In the genomic region with DNA sequence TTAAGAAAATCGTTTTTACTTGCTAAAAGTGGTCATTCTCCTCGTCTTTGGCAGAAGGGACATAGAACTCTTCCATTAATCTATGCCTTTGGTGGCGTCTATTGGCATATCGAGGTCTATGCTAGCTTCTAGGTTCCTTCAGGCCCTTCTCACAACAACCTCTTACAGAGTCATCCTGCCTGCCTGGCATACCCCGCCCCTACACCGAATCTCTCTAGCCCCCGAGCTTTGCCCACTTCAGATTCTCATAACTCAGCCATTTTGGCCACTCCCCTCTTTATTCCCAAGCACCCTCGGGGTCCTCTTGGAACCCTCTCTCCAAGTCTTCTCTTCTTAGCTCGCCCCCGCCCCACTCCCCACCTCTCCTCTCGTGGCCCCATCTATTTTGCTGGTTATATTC, we compare ENCODE assay signal across 8 mouse cellular contexts. TPM values are rescaled to one million over a fixed set of nuclear protein-coding genes. Genes with fewer than 3 reads are reported as not detected.
A peak's percentile ranks its signal among the peaks of the same experiment; 100 is the strongest.
DNase-seq lines count a peak whose midpoint lies in the region; ATAC-seq and TF ChIP-seq lines count a peak whose summit lies in the region.

No protein-coding gene starts in this region.

- H3K79me2 ChIP-seq in C2C12 (ENCODE audit: control insufficient read depth, insufficient read depth) (peaks cover 7% of the 10 kb centered on the region), macrophage (ENCODE audit: inconsistent target) (no peaks in the 10 kb centered on the region; the same call in 1 of the 2 replicates)

- no peaks in the 10 kb centered on the region for H3K9me3 ChIP-seq in heart, embryonic 15.5 days (replicated peaks)
- H3K9me3 ChIP-seq in hindbrain, embryonic 11.5 days (ENCODE audit: control insufficient read depth, low read length), result no peaks in the 10 kb centered on the region

- peaks cover 11% of the 10 kb centered on the region for H3K4me1 ChIP-seq in heart, embryonic 15.5 days (replicated peaks)
- H3K4me1 ChIP-seq in brown adipose tissue, adult 24 weeks (ENCODE audit: control insufficient read depth, insufficient read depth, insufficient read length, low read length), result no peaks in the 10 kb centered on the region
- H3K4me1 ChIP-seq in hindbrain, embryonic 11.5 days (replicated peaks; ENCODE audit: control insufficient read depth, insufficient read depth, low read length), result no peaks in the 10 kb centered on the region

- intact Hi-C loops in heart, postnatal 14 days (cut with DNase I), result loop anchor here (5.0 kb wide), 1 partner anchor 62 kb away; a partner anchor contains a TSS

- peak overlapping the region; percentile 83 for H3K9ac ChIP-seq in heart, embryonic 15.5 days
- H3K9ac ChIP-seq in hindbrain, embryonic 11.5 days (ENCODE audit: low read depth, low read length), result peak overlapping the region; percentile 62

- DNase-seq in heart, postnatal 14 days, result no peak
- DNase-seq in hindbrain, embryonic 11.5 days (ENCODE audit: low spot score), result peak; percentile 32
- no peak for DNase-seq in ovary, postnatal 14 days (ENCODE audit: low spot score)
- DNase-seq in frontal cortex, postnatal 14 days (ENCODE audit: low spot score in 2 of 2), result no peak

- ATAC-seq in heart, embryonic 15.5 days (replicated peaks; ENCODE audit: insufficient number of reproducible peaks, insufficient read depth, low FRiP score, low read depth), result no peak
- ATAC-seq in hindbrain, embryonic 11.5 days (ENCODE audit: low FRiP score), result peak; percentile 67

- H3K36me3 ChIP-seq in heart, embryonic 15.5 days, result peaks cover 13% of the 10 kb centered on the region
- H3K36me3 ChIP-seq in C2C12 (ENCODE audit: control insufficient read depth, insufficient read depth) (peaks cover 9% of the 10 kb centered on the region), macrophage (ENCODE audit: inconsistent target) (no peaks in the 10 kb centered on the region)
- peaks cover 2% of the 10 kb centered on the region; the same call in 1 of the 2 replicates for H3K36me3 ChIP-seq in hindbrain, embryonic 11.5 days (ENCODE audit: control insufficient read depth, insufficient read depth, low read length)

- 7% methylated on average over 11 of the region's 11 CpGs for WGBS in heart, embryonic 15.5 days
- WGBS in hindbrain, embryonic 11.5 days, result 7% methylated on average over 11 of the region's 11 CpGs
- WGBS in macrophage (ENCODE audit: missing documents), result 7% methylated on average over 11 of the region's 11 CpGs

- H3ac ChIP-seq in C2C12 (ENCODE audit: control insufficient read depth, insufficient read length, low read depth), result no peak overlapping the region

- TF ChIP-seq CTCF in C2C12 (IDR thresholded peaks at IDR 0.05; ENCODE audit: control insufficient read depth, insufficient read depth, insufficient read length), result no peak

- peak overlapping the region; percentile 79 for H3K4me3 ChIP-seq in heart, embryonic 15.5 days
- H3K4me3 ChIP-seq in C2C12 (ENCODE audit: insufficient read depth, poor library complexity, severe bottlenecking) (peak overlapping the region; percentile 53), macrophage (ENCODE audit: inconsistent target) (peak overlapping the region; percentile 90)
- H3K4me3 ChIP-seq in brown adipose tissue, adult 24 weeks (ENCODE audit: insufficient read depth, low read depth, low read length), result peak overlapping the region; percentile 79
- peak overlapping the region; percentile 56 for H3K4me3 ChIP-seq in hindbrain, embryonic 11.5 days (ENCODE audit: low read depth, low read length)

- H3K4me2 ChIP-seq in heart, embryonic 15.5 days, result peak overlapping the region; percentile 91
- H3K4me2 ChIP-seq in hindbrain, embryonic 11.5 days (replicated peaks; ENCODE audit: low read depth, low read length), result peak overlapping the region; percentile 81

- H3K27me3 ChIP-seq in heart, embryonic 15.5 days, result 0 out of 2 replicates have a peak, but pooled peaks cover 5% of the 10 kb centered on the region
- H3K27me3 ChIP-seq in C2C12 (ENCODE audit: control insufficient read depth, insufficient read depth, insufficient read length), result no peaks in the 10 kb centered on the region
- H3K27me3 ChIP-seq in hindbrain, embryonic 11.5 days (ENCODE audit: control insufficient read depth, insufficient read depth, low read length), result no peaks in the 10 kb centered on the region

- H3K79me3 ChIP-seq in C2C12 (ENCODE audit: low read depth), result no peaks in the 10 kb centered on the region

- H3K27ac ChIP-seq in heart, embryonic 15.5 days, result peak overlapping the region; percentile 48; the same call in 1 of the 2 replicates
- 0 out of 2 replicates have a peak overlapping the region, but pooled peaks have one; percentile 25 for H3K27ac ChIP-seq in brown adipose tissue, adult 24 weeks (replicated peaks; ENCODE audit: low read depth, low read length)
- H3K27ac ChIP-seq in hindbrain, embryonic 11.5 days (ENCODE audit: low read depth, low read length), result no peak overlapping the region
- no peak overlapping the region for H3K27ac ChIP-seq in macrophage

TF ChIP-seq in C2C12, 6 proteins besides CTCF, POLR2A, EP300 and RAD21:
- TF ChIP-seq MYOD1 (IDR thresholded peaks at IDR 0.05; ENCODE audit: control insufficient read depth, insufficient read length, low read depth), result no peak
- TF ChIP-seq FOSL1 (IDR thresholded peaks at IDR 0.05; ENCODE audit: insufficient read depth, low read length, poor library complexity, severe bottlenecking), result no peak
- no peak for TF ChIP-seq MYOG (IDR thresholded peaks at IDR 0.05; ENCODE audit: control insufficient read depth, extremely low read depth, insufficient read length)
- TF ChIP-seq USF1 (IDR thresholded peaks at IDR 0.05; ENCODE audit: low read depth), result no peak
- no peak for TF ChIP-seq MAX (IDR thresholded peaks at IDR 0.05)
- no peak for TF ChIP-seq CEBPB (IDR thresholded peaks at IDR 0.05; ENCODE audit: low read depth)

RNA-seq across cellular contexts. Expression of a gene that starts 0.5 kb away (rescaled TPM):
- 23.4 and 33.8 TPM in 2 replicates for polyA plus RNA-seq in heart, embryonic 15.5 days (2015; fragmentation: Nextera tagmentation; extraction: Ambion mirVana)
- 1 to 10 TPM; 4.7 to 4.8 TPM for total RNA-seq in heart, postnatal 14 days (2021)
- polyA plus RNA-seq in C2C12 (2012; fragmentation: generic; extraction: Trizol) (25.9 TPM), macrophage (2018) (4.8 to 11.7 TPM (median 6.3 TPM) in 3 replicates)
- 2.3 and 2.9 TPM in 2 replicates for polyA plus RNA-seq in brown adipose tissue, adult 24 weeks (2012; ENCODE audit: insufficient read depth, insufficient read length, missing spikeins)
- 40.3 and 41.8 TPM in 2 replicates for polyA plus RNA-seq in hindbrain, embryonic 11.5 days (2014; fragmentation: Nextera tagmentation; extraction: Ambion mirVana)
- total RNA-seq in macrophage (2018; cell fraction: chromatin; rRNA removed), result 10 to 100 TPM; 25.7 to 77.0 (median 44.9) TPM
- 1 to 10 TPM; 2.7 to 8.0 (median 4.8) TPM for total RNA-seq in macrophage (2018; cell fraction: cytosol; rRNA removed)
- 10 to 100 TPM in 24 of 26 experiments, 1 to 10 TPM in 2; 6.1 to 54.3 (median 19.1) TPM for total RNA-seq in macrophage (2018; cell fraction: nucleus; rRNA removed)

RNA-seq across cellular contexts. Expression of a gene that starts 6.1 kb away (rescaled TPM):
- polyA plus RNA-seq in heart, embryonic 15.5 days (2015; fragmentation: Nextera tagmentation; extraction: Ambion mirVana), result not detected in 2 replicates
- total RNA-seq in heart, postnatal 14 days (2021), result under 1 TPM in 1 of 2 experiments, not detected in 1; 0.43 TPM
- polyA plus RNA-seq in C2C12 (2012; fragmentation: generic; extraction: Trizol) (not detected), macrophage (2018) (not detected in 3 replicates)
- polyA plus RNA-seq in brown adipose tissue, adult 24 weeks (2012; ENCODE audit: insufficient read depth, insufficient read length, missing spikeins), result not detected in 2 replicates
- polyA plus RNA-seq in hindbrain, embryonic 11.5 days (2014; fragmentation: Nextera tagmentation; extraction: Ambion mirVana), result not detected in 2 replicates
- not detected for total RNA-seq in macrophage (2018; cell fraction: chromatin; rRNA removed)
- not detected for total RNA-seq in macrophage (2018; cell fraction: cytosol; rRNA removed)
- not detected for total RNA-seq in macrophage (2018; cell fraction: nucleus; rRNA removed)

RNA-seq across cellular contexts. Expression of a gene that starts 15.2 kb away (rescaled TPM):
- 73.7 and 92.8 TPM in 2 replicates for polyA plus RNA-seq in heart, embryonic 15.5 days (2015; fragmentation: Nextera tagmentation; extraction: Ambion mirVana)
- 10 to 100 TPM; 49.1 to 53.1 TPM for total RNA-seq in heart, postnatal 14 days (2021)
- polyA plus RNA-seq in C2C12 (2012; fragmentation: generic; extraction: Trizol), result 110 TPM
- 24.5 and 39.6 TPM in 2 replicates for polyA plus RNA-seq in brown adipose tissue, adult 24 weeks (2012; ENCODE audit: insufficient read depth, insufficient read length, missing spikeins)
- polyA plus RNA-seq in hindbrain, embryonic 11.5 days (2014; fragmentation: Nextera tagmentation; extraction: Ambion mirVana), result 119 and 123 TPM in 2 replicates
- total RNA-seq in macrophage (2018; cell fraction: chromatin; rRNA removed), result 10 to 100 TPM in 25 of 26 experiments, 1 to 10 TPM in 1; 10.0 to 34.7 (median 24.3) TPM
- total RNA-seq in macrophage (2018; cell fraction: cytosol; rRNA removed), result 10 to 100 TPM; 60.4 to 88.3 (median 74.8) TPM
- total RNA-seq in macrophage (2018; cell fraction: nucleus; rRNA removed), result 10 to 100 TPM; 22.1 to 58.7 (median 41.4) TPM
- polyA plus RNA-seq in macrophage (2018), result 49.7 to 73.5 TPM (median 66.3 TPM) in 3 replicates

RNA-seq across cellular contexts. Expression of a gene that starts 29.7 kb away (rescaled TPM):
- polyA plus RNA-seq in heart, embryonic 15.5 days (2015; fragmentation: Nextera tagmentation; extraction: Ambion mirVana), result not detected in 2 replicates
- total RNA-seq in heart, postnatal 14 days (2021), result not detected
- polyA plus RNA-seq in C2C12 (2012; fragmentation: generic; extraction: Trizol), result not detected
- polyA plus RNA-seq in brown adipose tissue, adult 24 weeks (2012; ENCODE audit: insufficient read depth, insufficient read length, missing spikeins), result not detected in 2 replicates
- polyA plus RNA-seq in hindbrain, embryonic 11.5 days (2014; fragmentation: Nextera tagmentation; extraction: Ambion mirVana), result not detected in 2 replicates
- total RNA-seq in macrophage (2018; cell fraction: chromatin; rRNA removed), result not detected
- not detected for total RNA-seq in macrophage (2018; cell fraction: cytosol; rRNA removed)
- not detected for total RNA-seq in macrophage (2018; cell fraction: nucleus; rRNA removed)
- polyA plus RNA-seq in macrophage (2018), result not detected in 3 replicates

RNA-seq across cellular contexts. Expression of a gene that starts 33.4 kb away (rescaled TPM):
- polyA plus RNA-seq in heart, embryonic 15.5 days (2015; fragmentation: Nextera tagmentation; extraction: Ambion mirVana), result 1.0 and 1.4 TPM in 2 replicates
- not detected for total RNA-seq in heart, postnatal 14 days (2021)
- not detected for polyA plus RNA-seq in C2C12 (2012; fragmentation: generic; extraction: Trizol)
- not detected in 2 replicates for polyA plus RNA-seq in brown adipose tissue, adult 24 weeks (2012; ENCODE audit: insufficient read depth, insufficient read length, missing spikeins)
- polyA plus RNA-seq in hindbrain, embryonic 11.5 days (2014; fragmentation: Nextera tagmentation; extraction: Ambion mirVana), result not detected in 2 replicates
- total RNA-seq in macrophage (2018; cell fraction: chromatin; rRNA removed), result not detected
- total RNA-seq in macrophage (2018; cell fraction: cytosol; rRNA removed), result not detected
- not detected for total RNA-seq in macrophage (2018; cell fraction: nucleus; rRNA removed)
- not detected in 3 replicates for polyA plus RNA-seq in macrophage (2018)

Comparison
In these comparisons a context has a peak if more than half of its experiments do, and no peak if none do; other contexts are left out.
1. H3K27ac ChIP-seq: peak in heart, embryonic 15.5 days (single experiment) and brown adipose tissue, adult 24 weeks (single experiment); none in hindbrain, embryonic 11.5 days (single experiment) and macrophage (single experiment).
2. Peak in every context shown above with its lines, with median percentiles within 50 percentile points of each other: H3K4me3 ChIP-seq.